Mouse (Mus musculus) retina, postnatal 1 day (tissue): ENCODE measurements around the gene 2010106E10Rik.

Experiments used
- DNase-seq: peaks from one replicate; pipeline ENCODE4 v3.0.0-alpha.2; 2012

Gene 2010106E10Rik

DNA sequence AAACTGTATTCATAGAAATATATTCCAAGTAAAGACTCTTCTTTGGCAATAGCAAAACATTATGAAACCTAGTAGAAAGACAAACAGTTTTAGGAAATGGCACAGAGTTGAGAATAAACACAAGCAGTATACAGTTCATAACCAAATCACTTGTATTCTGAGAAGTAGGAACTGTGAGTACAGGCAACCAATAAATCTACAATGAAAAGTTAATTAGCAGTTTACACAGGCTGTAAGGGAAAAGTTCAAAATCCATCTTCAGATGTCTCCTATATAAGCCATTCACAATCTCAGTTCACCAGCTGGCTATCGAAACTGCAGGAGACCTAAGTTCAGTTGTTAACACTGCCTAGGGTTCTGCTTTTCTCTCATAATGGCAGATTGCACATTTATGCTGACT is at the start of gene 2010106E10Rik:
Gene 2010106E10Rik (plus strand): TSS at position 301 of the 400 bp plus-strand sequence.
- no peak for DNase-seq

DNA sequence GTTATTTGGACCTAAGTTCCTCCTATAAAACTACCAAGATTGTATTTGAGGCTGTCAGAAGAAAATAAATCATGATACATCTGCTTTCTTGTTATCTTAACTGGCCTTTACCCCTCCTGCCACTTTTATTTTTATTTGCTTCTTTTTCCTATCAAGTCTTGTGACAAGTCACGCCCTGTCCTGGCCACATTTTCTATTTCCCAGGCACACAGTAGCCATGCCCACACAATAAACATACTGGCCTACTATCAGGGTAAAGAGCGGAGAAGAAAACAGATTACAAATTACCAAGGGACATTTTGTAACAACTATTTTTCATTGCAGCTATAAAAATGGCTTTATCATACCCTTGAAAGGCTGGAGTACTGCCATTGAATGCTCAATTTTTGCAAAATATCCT is 10.6 kb downstream of the 2010106E10Rik start:
- DNase-seq: no peak

DNA sequence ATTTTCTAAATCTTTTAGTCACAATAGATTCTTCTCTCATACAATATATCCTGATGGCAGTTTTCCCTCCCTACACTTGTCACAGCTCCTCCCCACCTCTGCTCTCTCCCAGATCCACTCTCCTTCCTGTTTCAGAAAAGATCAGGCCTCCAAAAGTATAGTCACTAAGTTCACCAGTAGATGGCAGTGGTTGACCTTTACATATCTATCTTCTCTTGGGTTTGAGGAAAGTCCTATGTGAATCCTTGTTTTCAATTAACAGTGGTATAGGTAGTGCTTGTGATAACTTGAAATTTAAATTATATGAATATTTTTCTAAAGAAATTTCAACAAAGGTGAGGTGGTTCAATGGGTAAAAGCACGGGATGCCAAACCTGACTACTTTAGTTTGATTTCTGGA is 29.7 kb downstream of the 2010106E10Rik start:
- DNase-seq: peak; percentile 63

DNA sequence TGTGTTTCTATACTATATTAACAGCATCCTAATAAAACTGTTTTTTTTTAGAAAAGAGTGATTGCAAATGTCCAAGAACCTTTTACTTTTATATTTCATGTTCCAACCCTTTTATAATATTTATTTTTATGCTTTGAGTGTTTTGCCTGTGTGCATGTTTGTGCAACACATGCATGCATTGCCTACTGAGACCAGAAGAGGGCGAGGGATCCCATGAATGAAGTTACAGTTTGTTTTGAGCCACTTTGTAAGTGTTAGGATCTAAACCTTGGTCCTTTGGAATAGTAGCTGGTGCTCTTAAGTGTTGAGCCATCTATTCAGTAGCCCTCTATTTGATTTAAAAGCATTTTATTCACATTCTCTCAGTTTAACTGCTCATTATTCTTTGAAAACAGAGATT is 48.0 kb downstream of the 2010106E10Rik start:
- no peak for DNase-seq

DNA sequence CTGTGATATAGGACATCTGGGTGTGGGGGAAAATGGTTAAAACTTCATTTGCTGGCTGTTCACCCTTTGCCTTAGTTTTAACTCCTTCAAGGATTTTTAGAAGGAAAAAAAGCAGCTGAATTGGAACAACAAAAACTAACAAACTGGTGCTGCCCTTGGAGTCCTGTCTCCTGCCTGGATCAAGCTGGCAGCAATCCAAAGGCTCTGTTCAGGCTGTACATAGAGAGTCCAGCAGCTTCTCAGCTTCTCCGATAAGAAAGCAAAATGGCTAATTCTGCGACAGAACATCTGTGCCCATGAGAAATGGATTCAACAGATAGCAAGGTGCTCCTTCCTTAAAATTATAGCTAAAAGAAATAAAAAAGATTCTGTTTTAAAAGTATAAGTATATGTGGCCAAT is 72.6 kb downstream of the 2010106E10Rik start:
- DNase-seq: no peak

DNA sequence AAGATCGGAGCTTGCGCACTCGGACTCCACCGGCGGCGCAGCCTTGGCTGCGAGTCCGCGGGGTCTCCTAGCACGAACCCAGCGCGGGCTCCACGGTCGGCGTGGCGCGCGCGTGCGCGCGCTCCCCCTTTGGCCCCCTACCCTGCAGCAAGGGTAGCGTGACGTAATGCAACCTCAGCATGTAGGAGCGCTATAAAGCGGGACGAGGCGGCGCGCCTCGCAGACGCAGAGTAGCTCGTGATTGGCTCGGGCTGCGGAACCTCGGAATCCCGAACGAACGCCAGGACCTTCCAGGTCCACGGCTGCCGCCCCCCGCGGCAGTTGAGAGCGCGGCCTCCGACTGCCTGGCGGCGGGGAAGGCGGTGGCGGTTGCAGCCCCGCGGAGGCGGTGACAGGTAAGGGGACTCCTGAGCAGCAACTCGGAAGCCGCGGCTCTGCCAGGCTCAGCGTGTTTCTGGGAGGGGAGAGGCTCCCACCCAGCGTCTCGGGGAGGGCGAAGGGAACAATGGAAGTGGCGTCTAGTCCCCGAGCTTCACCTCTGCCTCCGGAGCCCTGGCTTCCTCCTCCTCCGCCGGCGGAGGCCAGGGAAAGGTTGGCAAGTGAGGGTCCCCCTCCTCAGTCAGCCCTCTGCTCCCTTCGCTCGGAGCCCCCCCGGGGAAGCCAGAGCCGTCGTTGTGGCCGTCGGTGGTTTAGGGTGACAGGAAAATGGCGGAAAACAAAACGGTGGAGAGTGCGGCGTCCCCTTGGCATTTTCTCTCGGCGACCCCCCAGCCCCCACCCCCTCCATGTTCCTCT is 105.6 kb downstream of the 2010106E10Rik start, which contains the start of gene Zfp711:
Gene Zfp711 (plus strand): TSS at position 16 of the 795 bp plus-strand sequence.
- peak; percentile 93 for DNase-seq

DNA sequence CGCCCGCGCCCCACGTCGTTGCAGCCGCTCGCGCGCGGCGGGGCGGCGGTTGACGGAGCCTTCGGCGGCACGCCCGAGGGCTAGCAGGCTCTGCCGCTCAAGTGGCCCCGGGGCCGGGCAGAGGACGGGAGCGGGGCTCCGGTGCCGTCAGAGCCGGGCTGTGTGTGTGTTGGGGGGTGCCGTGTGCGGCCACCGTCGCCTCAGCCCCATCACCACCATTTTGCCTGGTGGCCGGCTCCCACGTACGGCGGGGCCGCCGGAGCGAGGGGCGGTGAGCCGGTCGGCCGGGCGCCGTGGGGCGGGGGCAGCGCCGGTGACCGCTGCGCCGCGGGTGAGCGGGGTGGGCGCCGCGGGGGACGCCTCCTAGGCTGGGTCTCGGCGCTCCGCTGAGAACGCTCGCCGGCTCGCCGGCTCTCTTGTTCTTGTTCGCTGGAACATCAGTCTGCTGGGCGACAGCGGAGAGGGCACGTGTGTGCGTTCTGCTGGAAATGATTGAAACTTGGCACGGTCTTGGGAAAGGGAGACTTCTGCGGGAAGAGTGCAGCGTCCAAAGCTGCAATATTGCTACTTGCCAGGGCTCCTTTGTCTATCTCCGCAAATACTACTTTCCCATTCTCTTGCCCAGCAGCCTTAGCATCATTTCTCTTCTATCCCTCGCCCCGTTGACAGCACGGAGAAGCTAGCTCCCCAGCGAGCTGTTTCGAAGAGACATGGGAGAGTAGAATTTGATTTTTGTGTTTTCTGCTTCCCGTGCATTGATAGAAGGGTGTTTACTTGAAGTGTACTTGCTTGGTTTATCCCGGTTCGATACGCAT is 106.4 kb downstream of the 2010106E10Rik start:
- DNase-seq: peak; percentile 76
